Mouse (Mus musculus) midbrain, embryonic 12.5 days (tissue): ENCODE measurements around the gene Gm21731. TPM values are rescaled to one million over a fixed set of nuclear protein-coding genes. Genes with fewer than 3 reads are reported as not detected.
"Not testable (repeated sequence)": the region's sequence is repeated elsewhere in the genome, so short reads cannot be mapped to it uniquely, and the experiment has no call there.

Experiments used
- ATAC-seq: fragments of 200-750 bp; cut with Nextera tagmentation; 2 replicates; pipeline ENCODE4 v1.8.0; 2017; ENCODE audit warnings: low read depth, moderate TSS enrichment, moderate library complexity; ENCODE audit not compliant: low FRiP score
- H3K27ac ChIP-seq: fragments of 300-500 bp; sonication (generic); replicated peaks from 2 replicates; pipeline ENCODE4 v1.5.1; 2016; ENCODE audit warnings: mild to moderate bottlenecking
- H3K27me3 ChIP-seq: fragments of 300-500 bp; sonication (generic); 2 replicates; pipeline ENCODE4 v1.6.1; 2016; ENCODE audit warnings: mild to moderate bottlenecking
- H3K36me3 ChIP-seq: fragments of 300-500 bp; sonication (generic); 2 replicates; pipeline ENCODE4 v1.6.1; 2016
- H3K4me1 ChIP-seq: fragments of 300-500 bp; sonication (generic); 2 replicates; pipeline ENCODE4 v1.6.1; 2016
- H3K4me2 ChIP-seq: fragments of 300-500 bp; sonication (generic); replicated peaks from 2 replicates; pipeline ENCODE4 v1.6.1; 2016; ENCODE audit warnings: mild to moderate bottlenecking, moderate library complexity
- H3K4me3 ChIP-seq: fragments of 300-500 bp; sonication (generic); 2 replicates; pipeline ENCODE4 v1.5.1; 2016; ENCODE audit warnings: mild to moderate bottlenecking
- H3K9ac ChIP-seq: fragments of 300-500 bp; sonication (generic); replicated peaks from 2 replicates; pipeline ENCODE4 v1.6.1; 2016; ENCODE audit warnings: mild to moderate bottlenecking, moderate library complexity
- H3K9me3 ChIP-seq: fragments of 300-500 bp; sonication (generic); 2 replicates; pipeline ENCODE4 v1.6.1; 2016; ENCODE audit warnings: mild to moderate bottlenecking
- WGBS: fragments of 180-500 bp; shearing (Covaris S2); methylation state at CpG from one replicate; pipeline ENCODE4 v1.1.7; 2016; 5-methylcytosine and 5-hydroxymethylcytosine counted together
- polyA plus RNA-seq: library from polyadenylated mRNA; unstranded; fragments of >200 nt; fragmentation: Nextera tagmentation; extraction: Ambion mirVana; gene quantifications from 2 replicates; pipeline ENCODE4 v1.2.1, GENCODE M21; 2016

The Gm21731 gene
- polyA plus RNA-seq, 1 experiment from 2014 or later: not detected

DNA sequence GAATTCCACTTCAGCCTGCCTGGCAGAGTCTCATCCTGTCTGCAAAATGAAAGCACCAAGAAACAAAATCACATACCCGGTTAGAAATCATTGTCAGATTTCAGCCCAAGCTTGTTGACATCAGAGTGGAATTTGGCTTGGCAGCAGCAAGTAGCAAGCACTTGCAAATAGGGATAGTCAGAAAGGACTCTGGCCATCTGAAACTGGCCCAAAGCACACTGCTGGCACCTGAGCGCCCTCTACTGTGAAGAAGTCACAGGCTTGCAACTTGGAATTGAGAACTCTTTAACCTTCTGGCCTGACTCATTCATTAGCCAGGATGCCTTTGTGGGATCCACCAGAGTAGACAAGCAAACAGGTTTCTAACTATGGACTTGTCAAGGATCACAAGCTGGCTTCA is 38.9 kb downstream of the Gm21731 start:
- not testable (repeated sequence) for ATAC-seq, H3K27me3 ChIP-seq, H3K36me3 ChIP-seq, H3K9me3 ChIP-seq, H3K4me3 ChIP-seq, H3K4me1 ChIP-seq, H3K4me2 ChIP-seq, H3K9ac ChIP-seq, H3K27ac ChIP-seq
- 22% methylated on average over 2 of the region's 2 CpGs for WGBS

DNA sequence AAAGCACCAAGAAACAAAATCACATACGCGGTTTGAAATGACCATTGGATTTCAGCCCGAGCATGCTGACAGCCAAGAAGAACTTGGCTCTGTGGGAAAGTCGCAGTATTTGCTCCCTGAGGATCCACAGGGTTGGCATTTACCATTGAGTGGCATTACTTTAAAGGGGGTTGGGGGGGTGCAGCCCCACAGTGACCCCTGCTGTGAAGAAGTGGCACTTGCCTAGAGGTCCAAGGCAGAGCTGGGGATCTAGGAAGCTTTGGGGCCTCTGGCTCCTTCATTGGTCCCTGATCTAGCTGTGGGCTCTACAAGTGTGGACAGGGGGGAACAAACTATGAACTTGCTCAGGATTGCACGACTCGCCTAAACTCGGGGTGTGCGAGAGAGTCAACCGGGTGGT is 39.9 kb downstream of the Gm21731 start:
- H3K9ac ChIP-seq: no peak overlapping the region
- no peaks in the 10 kb centered on the region for H3K4me1 ChIP-seq
- no peak for ATAC-seq
- no peak overlapping the region for H3K27ac ChIP-seq
- H3K27me3 ChIP-seq: no peaks in the 10 kb centered on the region
- WGBS: 95% methylated on average over 9 of the region's 9 CpGs
- no peak overlapping the region for H3K4me3 ChIP-seq
- H3K36me3 ChIP-seq: no peaks in the 10 kb centered on the region
- no peaks in the 10 kb centered on the region for H3K9me3 ChIP-seq
- H3K4me2 ChIP-seq: no peak overlapping the region

Other genes starting within 250 kb of the Gm21731 start
- gene Gm36079, start 212.1 kb upstream of the Gm21731 start, polyA plus RNA-seq: not detected in 2 replicates
- gene Gm21188, start 186.9 kb upstream of the Gm21731 start, polyA plus RNA-seq: not detected in 2 replicates
- gene Gm20767, start 98.9 kb upstream of the Gm21731 start, polyA plus RNA-seq: not detected in 2 replicates
- not detected in 2 replicates for gene Gm21818, start 66.7 kb upstream of the Gm21731 start, polyA plus RNA-seq
- gene Gm21762, start 23.2 kb upstream of the Gm21731 start, polyA plus RNA-seq: not detected in 2 replicates
- not detected in 2 replicates for gene AF067061, start 24.0 kb downstream of the Gm21731 start, polyA plus RNA-seq
- gene BC147527, start 61.3 kb downstream of the Gm21731 start, polyA plus RNA-seq: 0.11 and 0.35 TPM in 2 replicates
- gene Tcstv3, start 77.8 kb downstream of the Gm21731 start, polyA plus RNA-seq: not detected in 2 replicates